ENCODE assay signal across 25 mouse cellular contexts in the genomic region with DNA sequence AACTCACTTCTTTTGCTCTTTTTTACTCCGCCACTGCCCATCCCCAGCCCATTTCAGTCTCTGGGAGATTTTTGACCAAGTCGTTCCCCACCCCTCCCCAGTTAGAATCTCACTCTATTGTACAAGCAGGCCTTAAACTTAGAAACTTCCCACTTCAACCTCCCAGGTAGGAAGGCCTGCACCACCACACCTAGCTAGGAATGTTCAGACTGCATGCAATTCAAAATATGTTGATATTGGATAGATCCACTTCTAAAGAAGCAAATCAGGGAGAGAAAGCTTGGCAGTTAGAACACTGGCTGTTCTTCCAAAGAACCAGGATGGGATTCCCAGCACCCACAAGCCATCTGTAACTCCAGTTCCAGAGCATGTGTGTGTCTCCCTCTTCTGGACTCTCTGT.
A peak's percentile ranks its signal among the peaks of the same experiment; 100 is the strongest.
DNase-seq lines count a peak whose midpoint lies in the region; ATAC-seq and TF ChIP-seq lines count a peak whose summit lies in the region.
"Had no signal": no experiment of that assay in that cellular context is flagged by ENCODE, and none has a peak within 500 bp of the region (broad histone marks: within the 10 kb centered on the region; RNA-seq: fewer than 3 reads in every experiment).

No protein-coding gene starts in this region.

- H3K4me3 ChIP-seq in forebrain, postnatal 0 days (ENCODE audit: low read depth, low read length), result no peak overlapping the region
- H3K4me3 ChIP-seq in forebrain, embryonic 12.5 days (replicated peaks), result no peak overlapping the region
- H3K4me3 ChIP-seq in lung, embryonic 15.5 days, result no peak overlapping the region
- H3K4me3 ChIP-seq: embryonic facial prominence, embryonic 12.5 days; embryonic facial prominence, embryonic 15.5 days; forebrain, embryonic 15.5 days; gastrocnemius, adult 2 months; heart, embryonic 12.5 days; heart, embryonic 15.5 days; hindbrain, embryonic 10.5 days; hindbrain, embryonic 13.5 days had no signal

- H3K9me3 ChIP-seq in forebrain, postnatal 0 days (ENCODE audit: low read length), result no peaks in the 10 kb centered on the region
- no peaks in the 10 kb centered on the region for H3K9me3 ChIP-seq in forebrain, embryonic 12.5 days
- no peaks in the 10 kb centered on the region for H3K9me3 ChIP-seq in lung, embryonic 15.5 days
- H3K9me3 ChIP-seq: embryonic facial prominence, embryonic 12.5 days; embryonic facial prominence, embryonic 15.5 days; forebrain, embryonic 15.5 days; heart, embryonic 15.5 days; hindbrain, embryonic 10.5 days; hindbrain, embryonic 13.5 days had no signal

- no peak overlapping the region for H3K27ac ChIP-seq in forebrain, postnatal 0 days (ENCODE audit: low read depth, low read length)
- no peak overlapping the region for H3K27ac ChIP-seq in forebrain, embryonic 12.5 days
- peak overlapping the region; percentile 5; the same call in 1 of the 2 replicates for H3K27ac ChIP-seq in lung, embryonic 15.5 days
- H3K27ac ChIP-seq: embryonic facial prominence, embryonic 12.5 days; embryonic facial prominence, embryonic 15.5 days; forebrain, embryonic 15.5 days; gastrocnemius, adult 2 months; heart, embryonic 15.5 days; hindbrain, embryonic 10.5 days; hindbrain, embryonic 13.5 days had no signal

- no peak overlapping the region for H3K4me2 ChIP-seq in forebrain, postnatal 0 days (ENCODE audit: low read depth)
- no peak overlapping the region for H3K4me2 ChIP-seq in forebrain, embryonic 12.5 days
- no peak overlapping the region for H3K4me2 ChIP-seq in lung, embryonic 15.5 days
- H3K4me2 ChIP-seq: embryonic facial prominence, embryonic 12.5 days; embryonic facial prominence, embryonic 15.5 days; forebrain, embryonic 15.5 days; heart, embryonic 12.5 days; heart, embryonic 15.5 days; hindbrain, embryonic 13.5 days had no signal

- H3K36me3 ChIP-seq in forebrain, postnatal 0 days (ENCODE audit: insufficient read depth), result no peaks in the 10 kb centered on the region
- H3K36me3 ChIP-seq in forebrain, embryonic 12.5 days (replicated peaks), result no peaks in the 10 kb centered on the region
- no peaks in the 10 kb centered on the region for H3K36me3 ChIP-seq in lung, embryonic 15.5 days
- H3K36me3 ChIP-seq: embryonic facial prominence, embryonic 12.5 days; embryonic facial prominence, embryonic 15.5 days; forebrain, embryonic 15.5 days; heart, embryonic 12.5 days; heart, embryonic 15.5 days; hindbrain, embryonic 10.5 days; hindbrain, embryonic 13.5 days had no signal

- no peaks in the 10 kb centered on the region for H3K4me1 ChIP-seq in forebrain, postnatal 0 days (ENCODE audit: insufficient read depth)
- H3K4me1 ChIP-seq in forebrain, embryonic 12.5 days, result peaks cover 20% of the 10 kb centered on the region
- H3K4me1 ChIP-seq in lung, embryonic 15.5 days, result peaks cover 52% of the 10 kb centered on the region

- TF ChIP-seq CTCF in forebrain, postnatal 0 days (IDR thresholded peaks at IDR 0.05; ENCODE audit: low read depth), result peak; percentile 12; the same call in 1 of the 2 replicates
- peak; percentile 13 for TF ChIP-seq CTCF in Patski (IDR thresholded peaks at IDR 0.05)

- in situ Hi-C loops in Patski (cut with MboI; ENCODE audit: low pct_unique_long_range_greater_than_20kb), result no loop called here

- CTCF ChIA-PET in Patski (lab: Charles Lee), result interaction anchor here (0.8 to 1.2 kb wide), 2 partner anchors 9 to 107 kb away, joined by 3 read pairs; no protein-coding TSS in a partner anchor

- H3K9ac ChIP-seq in forebrain, postnatal 0 days, result no peak overlapping the region
- no peak overlapping the region for H3K9ac ChIP-seq in forebrain, embryonic 12.5 days
- H3K9ac ChIP-seq in lung, embryonic 15.5 days, result no peak overlapping the region
- H3K9ac ChIP-seq: embryonic facial prominence, embryonic 12.5 days; embryonic facial prominence, embryonic 15.5 days; forebrain, embryonic 15.5 days; heart, embryonic 12.5 days; heart, embryonic 15.5 days; hindbrain, embryonic 13.5 days had no signal

- no peak for DNase-seq in forebrain, postnatal 0 days
- no peak for DNase-seq in lung, postnatal 10 days
- DNase-seq in Patski (ENCODE audit: low read depth, low spot score), result no peak
- no peak for DNase-seq in frontal cortex, postnatal 14 days (ENCODE audit: low spot score in 2 of 2)
- DNase-seq: adrenal gland, adult 2 months; adrenal gland, postnatal 14 days; cerebellum, adult 11 months; cerebellum, adult 2 months; cerebellum, adult 9-11 months; cerebellum, postnatal 25 days; gastrocnemius, adult 2 months; gastrocnemius, postnatal 25 days; heart, adult 18-20 months; heart, postnatal 10 days; heart, postnatal 36 days had no signal

- ATAC-seq in forebrain, postnatal 0 days, result no peak
- ATAC-seq in forebrain, embryonic 12.5 days (ENCODE audit: low FRiP score), result no peak
- no peak for ATAC-seq in lung, embryonic 15.5 days (ENCODE audit: borderline replicate concordance, extremely low read depth, low FRiP score, low TSS enrichment)
- ATAC-seq in Patski, result no peak
- ATAC-seq: forebrain, embryonic 15.5 days; hindbrain, embryonic 16.5 days had no signal

- POLR2A ChIA-PET in Patski (lab: Charles Lee), result interaction anchor here (0.5 kb wide), 1 partner anchor 14 kb away, joined by 3 read pairs; no protein-coding TSS in a partner anchor

- WGBS in forebrain, postnatal 0 days, result 93% methylated on average over 2 of the region's 2 CpGs
- 97% methylated on average over 2 of the region's 2 CpGs for WGBS in forebrain, embryonic 12.5 days
- WGBS in lung, embryonic 15.5 days, result 96% methylated on average over 2 of the region's 2 CpGs

- no peaks in the 10 kb centered on the region for H3K27me3 ChIP-seq in forebrain, postnatal 0 days (ENCODE audit: insufficient read depth, low read length)
- H3K27me3 ChIP-seq in forebrain, embryonic 12.5 days, result no peaks in the 10 kb centered on the region
- H3K27me3 ChIP-seq in lung, embryonic 15.5 days, result no peaks in the 10 kb centered on the region
- no peaks in the 10 kb centered on the region for H3K27me3 ChIP-seq in Patski
- H3K27me3 ChIP-seq: embryonic facial prominence, embryonic 12.5 days; embryonic facial prominence, embryonic 15.5 days; forebrain, embryonic 15.5 days; heart, embryonic 12.5 days; heart, embryonic 15.5 days; hindbrain, embryonic 13.5 days had no signal
